19 mouse cellular contexts compared by ENCODE assay signal in the genomic region with DNA sequence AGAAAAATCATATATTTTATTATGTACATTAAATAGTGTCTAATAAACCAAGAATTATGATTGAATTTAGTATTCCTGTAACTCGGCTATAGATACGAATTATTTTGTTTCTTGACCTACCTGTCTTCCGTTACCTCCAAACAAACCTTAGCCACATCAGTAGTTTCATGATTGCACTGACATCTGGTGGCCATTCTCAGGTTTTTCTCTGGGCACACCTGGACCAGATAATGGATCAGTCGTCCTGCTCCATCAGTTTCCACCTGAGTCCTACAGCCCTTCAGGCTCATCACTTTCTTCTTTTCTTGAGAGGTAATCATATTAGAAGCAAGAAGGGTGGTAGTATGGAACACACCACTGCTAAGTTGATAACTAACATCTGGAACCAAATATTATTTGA.
DNase-seq lines count a peak whose midpoint lies in the region; ATAC-seq and TF ChIP-seq lines count a peak whose summit lies in the region.
"Had no signal": no experiment of that assay in that cellular context is flagged by ENCODE, and none has a peak within 500 bp of the region (broad histone marks: within the 10 kb centered on the region; RNA-seq: fewer than 3 reads in every experiment).

No protein-coding gene starts in this region.

- H3K4me3 ChIP-seq in hindbrain, embryonic 15.5 days, result no peak overlapping the region
- no peak overlapping the region for H3K4me3 ChIP-seq in hindbrain, embryonic 14.5 days (replicated peaks; ENCODE audit: low read length)
- no peak overlapping the region for H3K4me3 ChIP-seq in left cerebral cortex, adult 2 months
- no peak overlapping the region for H3K4me3 ChIP-seq in CH12.LX (replicated peaks in 1 of 3; ENCODE audit: low read depth in 2 of 3, low read length in 2 of 3, poor library complexity in 1 of 3)
- H3K4me3 ChIP-seq: forebrain, embryonic 12.5 days; hindbrain, embryonic 10.5 days; limb, embryonic 10.5 days; liver, embryonic 12.5 days; megakaryocyte, embryonic 14.5 days had no signal

- H3K4me2 ChIP-seq in hindbrain, embryonic 15.5 days, result no peak overlapping the region
- H3K4me2 ChIP-seq in hindbrain, embryonic 14.5 days (replicated peaks), result no peak overlapping the region
- no peak overlapping the region for H3K4me2 ChIP-seq in CH12.LX (ENCODE audit: insufficient read depth, low read depth, poor library complexity, severe bottlenecking)
- H3K4me2 ChIP-seq: forebrain, embryonic 12.5 days; liver, embryonic 12.5 days had no signal

- TF ChIP-seq EP300 in CH12.LX (IDR thresholded peaks at IDR 0.05; ENCODE audit: low read length), result no peak

- in situ Hi-C loops in CH12.LX (cut with MboI; ENCODE audit: low pct_ligation_motif_present, low pct_unique_long_range_greater_than_20kb, low sequenced_read_pairs), result no loop called here

- H3K36me3 ChIP-seq in hindbrain, embryonic 15.5 days, result no peaks in the 10 kb centered on the region
- no peaks in the 10 kb centered on the region for H3K36me3 ChIP-seq in hindbrain, embryonic 14.5 days (replicated peaks; ENCODE audit: control insufficient read depth, insufficient read depth)
- H3K36me3 ChIP-seq in CH12.LX (replicated peaks in 1 of 2; ENCODE audit: control insufficient read depth in 1 of 2, insufficient read depth in 1 of 2, low read length in 1 of 2), result no peaks in the 10 kb centered on the region
- H3K36me3 ChIP-seq: forebrain, embryonic 12.5 days; limb, embryonic 10.5 days; liver, embryonic 12.5 days had no signal

- peak; percentile 14; the same call in 1 of the 2 replicates for TF ChIP-seq CTCF in left cerebral cortex, adult 2 months (IDR thresholded peaks at IDR 0.05)
- peak in 1 of 2 experiments; percentile 40; a peak in 2 of 4 replicates for TF ChIP-seq CTCF in CH12.LX (conservative IDR thresholded peaks at IDR 0.05 in 1 of 2, IDR thresholded peaks at IDR 0.05 in 1 of 2; ENCODE audit: low read depth in 2 of 2, low read length in 2 of 2)

- peak; percentile 29 for TF ChIP-seq RAD21 in CH12.LX (IDR thresholded peaks at IDR 0.05; ENCODE audit: low read depth, low read length)

- TF ChIP-seq POLR2A in CH12.LX (IDR thresholded peaks at IDR 0.05; ENCODE audit: low read depth, low read length), result no peak

- dilution Hi-C loops in CH12.LX (cut with MboI; ENCODE audit: extremely low pct_ligation_motif_present, extremely low pct_unique_long_range_greater_than_20kb, low sequenced_read_pairs), result no loop called here

- H3K27me3 ChIP-seq in hindbrain, embryonic 15.5 days, result no peaks in the 10 kb centered on the region
- no peaks in the 10 kb centered on the region for H3K27me3 ChIP-seq in hindbrain, embryonic 14.5 days (ENCODE audit: control insufficient read depth, insufficient read depth, low read length)
- H3K27me3 ChIP-seq in CH12.LX (replicated peaks), result no peaks in the 10 kb centered on the region
- H3K27me3 ChIP-seq: forebrain, embryonic 12.5 days; liver, embryonic 12.5 days had no signal

- no peaks in the 10 kb centered on the region for H3K4me1 ChIP-seq in hindbrain, embryonic 15.5 days (replicated peaks)
- no peaks in the 10 kb centered on the region for H3K4me1 ChIP-seq in hindbrain, embryonic 14.5 days (replicated peaks; ENCODE audit: control insufficient read depth, insufficient read depth, low read length)
- no peaks in the 10 kb centered on the region for H3K4me1 ChIP-seq in CH12.LX (ENCODE audit: control insufficient read depth in 1 of 2, insufficient read depth in 2 of 2)
- H3K4me1 ChIP-seq: forebrain, embryonic 12.5 days; hindbrain, embryonic 10.5 days; limb, embryonic 10.5 days; liver, embryonic 12.5 days; megakaryocyte, embryonic 14.5 days had no signal

- 77% methylated on average over 4 of the region's 4 CpGs for WGBS in hindbrain, embryonic 15.5 days
- WGBS in hindbrain, embryonic 14.5 days, result 82% methylated on average over 4 of the region's 4 CpGs

- no peak overlapping the region for H3K27ac ChIP-seq in hindbrain, embryonic 15.5 days (replicated peaks)
- no peak overlapping the region for H3K27ac ChIP-seq in hindbrain, embryonic 14.5 days
- no peak overlapping the region for H3K27ac ChIP-seq in left cerebral cortex, adult 2 months
- H3K27ac ChIP-seq in CH12.LX (ENCODE audit: insufficient read depth, low read depth), result no peak overlapping the region
- H3K27ac ChIP-seq: forebrain, embryonic 12.5 days; hindbrain, embryonic 10.5 days; limb, embryonic 10.5 days; liver, embryonic 12.5 days had no signal

- no peaks in the 10 kb centered on the region for H3K9me3 ChIP-seq in hindbrain, embryonic 15.5 days
- no peaks in the 10 kb centered on the region for H3K9me3 ChIP-seq in hindbrain, embryonic 14.5 days (ENCODE audit: control insufficient read depth, low read length)
- H3K9me3 ChIP-seq in CH12.LX (replicated peaks; ENCODE audit: low read length), result no peaks in the 10 kb centered on the region
- H3K9me3 ChIP-seq: hindbrain, embryonic 10.5 days; limb, embryonic 10.5 days; liver, embryonic 12.5 days had no signal

- no peak for DNase-seq in hindbrain, embryonic 14.5 days (ENCODE audit: low spot score)
- DNase-seq in left cerebral cortex, adult 2 months (ENCODE audit: extremely low spot score in 1 of 2, low spot score in 2 of 2), result no peak
- no peak for DNase-seq in left cerebral cortex, adult 11 months (ENCODE audit: low spot score)
- no peak for DNase-seq in CH12.LX (ENCODE audit: extremely low read depth)
- DNase-seq in brain, adult 2 months (ENCODE audit: low read depth, low spot score), result peak; percentile 7
- DNase-seq in urinary bladder, postnatal 10 days (ENCODE audit: low spot score), result no peak
- DNase-seq: adrenal gland, adult 8-10 months; cerebellum, adult 11-12 months; cerebellum, postnatal 25 days; lung, postnatal 10 days; right cerebral cortex, postnatal 4 days; thymus, postnatal 4 days had no signal

- peak; percentile 27; the same call in 1 of the 2 replicates for ATAC-seq in hindbrain, embryonic 15.5 days (ENCODE audit: low FRiP score, low read depth)
- ATAC-seq in hindbrain, embryonic 14.5 days (ENCODE audit: low FRiP score), result no peak
- ATAC-seq: intestine, embryonic 16.5 days; liver, embryonic 12.5 days had no signal

- H3K79me2 ChIP-seq in CH12.LX (replicated peaks; ENCODE audit: control insufficient read depth, extremely low read depth, insufficient read depth, poor library complexity, severe bottlenecking), result no peaks in the 10 kb centered on the region

- H3K9ac ChIP-seq in hindbrain, embryonic 15.5 days, result no peak overlapping the region
- H3K9ac ChIP-seq in hindbrain, embryonic 14.5 days, result no peak overlapping the region
- no peak overlapping the region for H3K9ac ChIP-seq in CH12.LX (ENCODE audit: insufficient read depth, low read depth)
- H3K9ac ChIP-seq: forebrain, embryonic 12.5 days; liver, embryonic 12.5 days had no signal

- intact Hi-C loops in left cerebral cortex, adult 2 months (cut with DNase I), result loop anchor here (10.0 kb wide), 1 partner anchor 495 kb away; no protein-coding TSS in a partner anchor

TF ChIP-seq in CH12.LX, 34 proteins besides CTCF, POLR2A, EP300 and RAD21:
- TF ChIP-seq SMC3 (IDR thresholded peaks at IDR 0.05; ENCODE audit: low read depth, low read length) (peak; percentile 46), MEF2A (IDR thresholded peaks at IDR 0.05; ENCODE audit: borderline replicate concordance, low read depth, low read length) (no peak)
